Mouse (Mus musculus) NIH3T3 (cell line): Measurements from ENCODE around the gene Rock2.

Experiments
- DNase-seq: peaks from one replicate; pipeline ENCODE4 v3.0.0-alpha.2; 2012; ENCODE audit warnings: low read depth

The Rock2 gene

GRCm38 (mm10) chr12:16894396-16895220 is at the start of gene Rock2:
Rock2 (plus strand) TSS chr12:16894895.
- peak; percentile 92 for DNase-seq

GRCm38 (mm10) chr12:16847204-16847792 is 47.4 kb upstream of the Rock2 start:
- no peak for DNase-seq

- DNase-seq = no peak
Observed at GRCm38 (mm10) chr12:16848501-16848900, 46.2 kb upstream of the Rock2 start.

- DNase-seq = no peak
Observed at GRCm38 (mm10) chr12:16849821-16850220, 44.9 kb upstream of the Rock2 start.

- peak; percentile 77 for DNase-seq
Observed at GRCm38 (mm10) chr12:16850431-16851375, 44.0 kb upstream of the Rock2 start.

GRCm38 (mm10) chr12:16853431-16854165 is 41.1 kb upstream of the Rock2 start:
- peak; percentile 90 for DNase-seq

GRCm38 (mm10) chr12:16855632-16856305 is 38.9 kb upstream of the Rock2 start:
- no peak for DNase-seq

- no peak for DNase-seq
Observed at GRCm38 (mm10) chr12:16856306-16856679, 38.4 kb upstream of the Rock2 start.

GRCm38 (mm10) chr12:16858081-16858480 is 36.6 kb upstream of the Rock2 start:
- no peak for DNase-seq

- no peak for DNase-seq
Observed at GRCm38 (mm10) chr12:16859781-16860180, 34.9 kb upstream of the Rock2 start.

GRCm38 (mm10) chr12:16860533-16860932 is 34.2 kb upstream of the Rock2 start:
- no peak for DNase-seq

GRCm38 (mm10) chr12:16860961-16861360 is 33.7 kb upstream of the Rock2 start:
- no peak for DNase-seq

- no peak for DNase-seq
Observed at GRCm38 (mm10) chr12:16864477-16864876, 30.2 kb upstream of the Rock2 start.

- no peak for DNase-seq
Observed at GRCm38 (mm10) chr12:16865871-16866270, 28.8 kb upstream of the Rock2 start.

- DNase-seq = peak; percentile 80
Observed at GRCm38 (mm10) chr12:16866460-16866859, 28.2 kb upstream of the Rock2 start.

- DNase-seq = no peak
Observed at GRCm38 (mm10) chr12:16867306-16867705, 27.4 kb upstream of the Rock2 start.

- no peak for DNase-seq
Observed at GRCm38 (mm10) chr12:16868618-16869017, 26.1 kb upstream of the Rock2 start.

- no peak for DNase-seq
Observed at GRCm38 (mm10) chr12:16869091-16869778, 25.5 kb upstream of the Rock2 start.

- no peak for DNase-seq
Observed at GRCm38 (mm10) chr12:16869870-16870404, 24.8 kb upstream of the Rock2 start.

- DNase-seq = peak; percentile 88
Observed at GRCm38 (mm10) chr12:16870405-16871068, 24.2 kb upstream of the Rock2 start.
